Mouse (Mus musculus) embryonic fibroblast, embryonic 13.5 days (primary cell): ENCODE measurements around the gene Gm9195. TPM values are rescaled to one million over a fixed set of nuclear protein-coding genes. Genes with fewer than 3 reads are reported as not detected.

ENCODE experiments used
- H3K27ac ChIP-seq: 2 replicates; pipeline ENCODE4 v1.5.1; 2012; ENCODE audit warnings: low read length, control low read depth, inconsistent platforms; ENCODE audit not compliant: insufficient read depth
- H3K4me1 ChIP-seq: 2 replicates; pipeline ENCODE4 v1.6.1; 2011; ENCODE audit warnings: low read length; ENCODE audit not compliant: control insufficient read depth, insufficient read depth
- H3K4me3 ChIP-seq: 2 replicates; pipeline ENCODE4 v1.5.1; 2011; ENCODE audit warnings: mild to moderate bottlenecking, control low read depth, low read length; ENCODE audit not compliant: insufficient read depth
- CTCF ChIP-seq: IDR thresholded peaks from 2 replicates; pipeline ENCODE4 v1.5.1; 2011; ENCODE audit warnings: mild to moderate bottlenecking, control low read depth, low read length, moderate library complexity, borderline replicate concordance; ENCODE audit not compliant: insufficient read depth
- POLR2A ChIP-seq: IDR thresholded peaks from 2 replicates; pipeline ENCODE4 v1.6.1; 2011; ENCODE audit warnings: low read depth, mild to moderate bottlenecking, control low read depth, low read length, moderate library complexity
- polyA plus RNA-seq: library from polyadenylated mRNA; stranded (reverse); fragments of >200 nt; gene quantifications from 2 replicates; pipeline ENCODE4 v1.2.4, GENCODE M21; 2011; ENCODE audit warnings: low read depth; ENCODE audit not compliant: missing spikeins, insufficient read length

The Gm9195 gene
- polyA plus RNA-seq, 1 experiment, result not detected

DNA sequence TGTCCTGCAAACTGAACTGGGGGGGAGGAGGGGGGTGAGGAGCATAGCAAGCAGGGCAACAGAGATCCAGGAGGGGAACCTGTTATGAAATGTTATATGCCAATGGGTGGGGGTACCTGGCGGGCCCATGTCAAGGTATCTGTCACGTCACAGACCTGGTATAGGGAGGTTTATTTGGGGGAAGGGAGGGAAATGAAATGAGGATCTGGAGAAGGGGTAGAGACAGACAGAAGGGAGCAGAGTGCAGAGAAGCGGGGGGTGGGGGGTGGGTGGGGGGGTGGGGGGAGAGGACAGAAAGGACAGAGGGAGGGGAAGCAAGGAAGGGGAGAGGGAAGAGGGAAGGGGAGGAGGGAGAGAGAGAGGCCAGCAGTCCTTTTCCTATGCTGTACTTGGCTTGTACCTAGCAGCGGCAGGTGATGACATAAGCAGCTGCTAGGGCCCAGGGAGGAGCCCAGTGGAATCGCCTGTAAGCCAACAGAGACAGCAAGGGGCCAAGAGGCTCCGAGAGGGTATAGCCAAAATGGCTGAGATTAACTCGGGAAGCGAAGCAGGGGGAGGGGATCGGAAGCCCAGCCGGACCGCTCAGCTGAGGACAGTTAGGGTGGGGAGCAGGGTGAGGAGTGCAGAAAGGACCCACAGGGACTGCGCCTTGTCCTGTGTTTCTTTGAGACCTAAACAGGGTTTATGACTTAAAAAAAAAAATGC lies 14.5 kb upstream of the Gm9195 start:
- no peak overlapping the region for H3K4me3 ChIP-seq
- TF ChIP-seq CTCF (no peak), POLR2A (no peak)
- no peak overlapping the region for H3K27ac ChIP-seq

GRCm38 (mm10) chr14:72504985-72505384 lies 13.3 kb upstream of the Gm9195 start:
- TF ChIP-seq CTCF (no peak), POLR2A (no peak)
- no peak overlapping the region for H3K4me3 ChIP-seq
- H3K4me1 ChIP-seq, result no peaks in the 10 kb centered on the region

More for the DNA sequence above, 14.5 kb upstream of the Gm9195 start:
- no peaks in the 10 kb centered on the region for H3K4me1 ChIP-seq

DNA sequence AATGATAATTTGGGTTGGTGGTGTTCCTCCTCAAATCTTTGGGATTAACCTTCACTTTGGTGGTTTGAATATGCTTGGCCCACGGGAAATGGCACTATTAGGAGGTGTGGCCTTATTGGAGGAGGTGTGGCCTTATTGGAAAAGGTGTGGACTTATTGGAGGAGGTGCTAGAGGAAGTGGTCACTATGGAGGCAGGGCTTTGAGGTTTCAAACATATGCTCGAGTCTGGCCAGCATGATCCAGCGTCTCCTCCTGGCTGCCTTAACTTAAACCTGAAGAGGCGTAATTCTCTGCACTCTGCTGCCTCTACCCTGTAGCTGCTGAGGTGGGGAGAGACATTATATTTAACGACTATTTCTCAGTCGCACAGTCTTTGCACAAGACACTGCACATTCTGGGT lies 11.6 kb upstream of the Gm9195 start:
- no peak overlapping the region for H3K27ac ChIP-seq
- no peak overlapping the region for H3K4me3 ChIP-seq
- TF ChIP-seq CTCF, result no peak
- no peak for TF ChIP-seq POLR2A
- H3K4me1 ChIP-seq, result no peaks in the 10 kb centered on the region

More at GRCm38 (mm10) chr14:72504985-72505384, 13.3 kb upstream of the Gm9195 start:
- no peak overlapping the region for H3K27ac ChIP-seq

GRCm38 (mm10) chr14:72493775-72494174 lies 2.1 kb upstream of the Gm9195 start:
- TF ChIP-seq POLR2A, result no peak

DNA sequence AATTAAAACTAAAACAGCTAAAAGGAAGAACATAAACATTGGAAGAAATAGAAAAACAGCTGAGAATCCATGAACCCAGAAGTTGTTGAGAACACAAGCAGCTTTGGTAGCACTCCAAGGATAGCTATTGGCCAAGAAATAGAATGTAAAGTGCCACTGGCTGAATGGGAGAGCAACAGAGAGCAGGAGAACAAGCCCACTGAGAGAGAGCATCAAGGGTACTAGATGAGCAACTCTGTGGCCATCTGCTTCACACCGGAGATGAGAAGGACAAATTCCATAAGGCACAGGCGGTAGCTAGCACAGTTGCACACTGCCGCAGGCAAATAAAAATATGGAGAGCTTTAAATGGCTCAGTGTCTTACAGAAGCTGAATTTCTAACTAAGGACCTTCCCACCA lies 1.3 kb downstream of the Gm9195 start:
- TF ChIP-seq CTCF, result no peak

More at GRCm38 (mm10) chr14:72493775-72494174, 2.1 kb upstream of the Gm9195 start:
- no peak overlapping the region for H3K4me3 ChIP-seq
- no peaks in the 10 kb centered on the region for H3K4me1 ChIP-seq
- no peak overlapping the region for H3K27ac ChIP-seq

GRCm38 (mm10) chr14:72474501-72474900 lies 17.1 kb downstream of the Gm9195 start:
- Histone ChIP-seq H3K27ac (no peak overlapping the region), H3K4me3 (no peak overlapping the region), H3K4me1 (no peaks in the 10 kb centered on the region)
- no peak for TF ChIP-seq POLR2A
- TF ChIP-seq CTCF, result no peak

More for the DNA sequence above, 1.3 kb downstream of the Gm9195 start:
- H3K27ac ChIP-seq, result no peak overlapping the region
- H3K4me1 ChIP-seq, result no peaks in the 10 kb centered on the region
- no peak overlapping the region for H3K4me3 ChIP-seq

DNA sequence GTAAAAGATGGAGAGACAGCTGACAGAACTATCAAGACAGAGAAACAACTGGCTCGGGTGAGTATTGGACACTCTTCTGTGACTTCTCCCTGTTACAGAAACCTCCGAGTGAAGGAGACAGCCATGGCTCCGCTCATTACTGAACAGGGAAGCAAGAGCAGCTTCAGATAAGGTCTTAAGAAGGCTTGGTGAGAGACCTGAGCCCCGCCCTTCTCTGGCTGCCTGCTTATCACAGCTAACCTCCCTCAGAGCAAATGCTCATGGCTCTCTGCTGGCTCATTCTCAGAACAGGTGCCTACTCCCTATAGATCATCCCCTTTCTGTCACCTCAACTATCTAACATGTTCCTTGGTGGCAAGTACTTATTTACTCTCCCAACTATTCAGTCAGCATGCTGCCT lies 23.2 kb downstream of the Gm9195 start:
- H3K27ac ChIP-seq, result no peak overlapping the region
- TF ChIP-seq POLR2A, result no peak
- TF ChIP-seq CTCF, result no peak

DNA sequence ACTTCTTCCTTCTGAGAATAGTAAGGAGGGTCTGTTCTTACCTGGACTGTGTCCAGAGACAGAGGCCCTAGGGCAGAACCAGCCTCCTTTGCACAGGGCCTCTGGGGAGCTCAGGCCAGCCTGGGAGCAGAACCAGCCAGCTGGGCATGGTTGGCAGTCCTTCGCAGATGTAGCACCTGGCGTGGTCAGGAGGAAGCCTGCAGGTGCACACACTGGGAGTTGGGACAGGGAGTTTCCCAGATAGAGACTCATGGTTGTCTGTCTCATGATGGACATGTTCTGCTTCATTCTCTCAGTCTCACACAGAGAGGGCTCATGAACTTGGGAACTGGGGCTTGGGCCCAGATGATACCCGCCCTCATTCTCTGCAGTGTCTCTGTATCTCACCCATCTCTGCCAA lies 25.3 kb downstream of the Gm9195 start:
- no peaks in the 10 kb centered on the region for H3K4me1 ChIP-seq
- H3K4me3 ChIP-seq, result no peak overlapping the region
- H3K27ac ChIP-seq, result no peak overlapping the region
- TF ChIP-seq POLR2A, result no peak
- no peak for TF ChIP-seq CTCF

More for the DNA sequence above, 23.2 kb downstream of the Gm9195 start:
- no peaks in the 10 kb centered on the region for H3K4me1 ChIP-seq
- no peak overlapping the region for H3K4me3 ChIP-seq

- H3K4me1 ChIP-seq, result no peaks in the 10 kb centered on the region
- H3K4me3 ChIP-seq, result no peak overlapping the region
- no peak overlapping the region for H3K27ac ChIP-seq
- TF ChIP-seq CTCF, result no peak
- TF ChIP-seq POLR2A, result no peak
Observed at GRCm38 (mm10) chr14:72461591-72461990, 30.0 kb downstream of the Gm9195 start.

GRCm38 (mm10) chr14:72460291-72460690 lies 31.3 kb downstream of the Gm9195 start:
- Histone ChIP-seq H3K27ac (no peak overlapping the region), H3K4me3 (no peak overlapping the region), H3K4me1 (no peaks in the 10 kb centered on the region)
- TF ChIP-seq POLR2A, result no peak
- TF ChIP-seq CTCF, result no peak
